Mouse (Mus musculus) forebrain, postnatal 0 days (tissue): ENCODE measurements around the gene Csad. TPM values are rescaled to one million over a fixed set of nuclear protein-coding genes. Genes with fewer than 3 reads are reported as not detected.

ENCODE experiments used
- ATAC-seq: fragments of 200-750 bp; cut with Nextera tagmentation; 2 replicates; pipeline ENCODE4 v1.8.0; 2017; ENCODE audit warnings: mild to moderate bottlenecking, moderate library complexity
- DNase-seq: peaks from one replicate; pipeline ENCODE4 v3.0.0-alpha.2; 2015
- H3K27ac ChIP-seq: fragments of 300-500 bp; sonication (generic); 2 replicates; pipeline ENCODE4 v1.5.1; 2014; ENCODE audit warnings: low read depth, mild to moderate bottlenecking, antibody characterized with exemption, low read length, moderate library complexity, mixed read lengths
- H3K27me3 ChIP-seq: fragments of 300-500 bp; sonication (generic); 2 replicates; pipeline ENCODE4 v1.6.1; 2014; ENCODE audit warnings: mild to moderate bottlenecking, low read length, mixed read lengths; ENCODE audit not compliant: insufficient read depth
- H3K36me3 ChIP-seq: fragments of 300-500 bp; sonication (generic); 2 replicates; pipeline ENCODE4 v1.6.1; 2014; ENCODE audit warnings: mild to moderate bottlenecking, moderate library complexity; ENCODE audit not compliant: insufficient read depth
- H3K4me1 ChIP-seq: fragments of 300-500 bp; sonication (generic); 2 replicates; pipeline ENCODE4 v1.6.1; 2014; ENCODE audit warnings: antibody characterized with exemption; ENCODE audit not compliant: insufficient read depth
- H3K4me2 ChIP-seq: fragments of 300-500 bp; sonication (generic); 2 replicates; pipeline ENCODE4 v1.6.1; 2014; ENCODE audit warnings: low read depth, mild to moderate bottlenecking, moderate library complexity
- H3K4me3 ChIP-seq: fragments of 300-500 bp; sonication (generic); 2 replicates; pipeline ENCODE4 v1.5.1; 2014; ENCODE audit warnings: low read depth, low read length, mixed read lengths
- H3K9ac ChIP-seq: fragments of 300-500 bp; sonication (generic); 2 replicates; pipeline ENCODE4 v1.6.1; 2014; ENCODE audit warnings: mild to moderate bottlenecking
- H3K9me3 ChIP-seq: fragments of 300-500 bp; sonication (generic); 2 replicates; pipeline ENCODE4 v1.6.1; 2016; ENCODE audit warnings: low read length
- CTCF ChIP-seq: sonication (generic); IDR thresholded peaks from 2 replicates; pipeline ENCODE4 v1.5.1; 2016; ENCODE audit warnings: antibody characterized with exemption, control low read depth, low read depth
- WGBS: fragments of 180-500 bp; shearing (Covaris S2); extraction: QIAGEN DNeasy Blood & Tissue Kit; methylation state at CpG from one replicate; pipeline ENCODE4 v1.1.7; 2014; 5-methylcytosine and 5-hydroxymethylcytosine counted together
- polyA plus RNA-seq: library from polyadenylated mRNA; unstranded; fragments of >200 nt; fragmentation: Nextera tagmentation; extraction: Ambion mirVana; gene quantifications from 2 replicates; pipeline ENCODE4 v1.2.1, GENCODE M21; 2015
- total RNA-seq: library from RNA; depleted of rRNA; stranded (reverse); fragments of >200 nt; gene quantifications from 2 replicates; pipeline ENCODE4 v1.2.3, GENCODE M21; 2014

The Csad gene
- total and polyA plus RNA-seq, 2 experiments from 2014 or later, result 29.9 to 47.8 TPM

- H3K9ac ChIP-seq, result peak overlapping the region; percentile 40; the same call in 1 of the 2 replicates
- TF ChIP-seq CTCF, result no peak
These were observed 20.6 kb upstream of the Csad start for GRCm38 (mm10) chr15:102224992-102225617.

GRCm38 (mm10) chr15:102224186-102224991 is 19.9 kb upstream of the Csad start:
- H3K9ac ChIP-seq, result peak overlapping the region; percentile 40
- peak overlapping the region; percentile 35 for H3K4me3 ChIP-seq
- 4% methylated on average over 42 of the region's 43 CpGs for WGBS
- H3K27me3 ChIP-seq, result peaks cover 14% of the 10 kb centered on the region; the same call in 1 of the 2 replicates
- H3K4me2 ChIP-seq, result peak overlapping the region; percentile 92
- no peaks in the 10 kb centered on the region for H3K9me3 ChIP-seq
- DNase-seq, result peak; percentile 82
- H3K36me3 ChIP-seq, result no peaks in the 10 kb centered on the region
- ATAC-seq, result peak; percentile 90
- no peak overlapping the region for H3K27ac ChIP-seq
- peak; percentile 86 for TF ChIP-seq CTCF
- peaks cover 9% of the 10 kb centered on the region; the same call in 1 of the 2 replicates for H3K4me1 ChIP-seq

More at GRCm38 (mm10) chr15:102224992-102225617, 20.6 kb upstream of the Csad start:
- H3K4me2 ChIP-seq, result peak overlapping the region; percentile 92
- H3K27me3 ChIP-seq, result peaks cover 14% of the 10 kb centered on the region; the same call in 1 of the 2 replicates
- DNase-seq, result no peak
- H3K36me3 ChIP-seq, result no peaks in the 10 kb centered on the region
- H3K9me3 ChIP-seq, result no peaks in the 10 kb centered on the region
- no peak overlapping the region for H3K27ac ChIP-seq
- 24% methylated on average over 21 of the region's 21 CpGs for WGBS
- peak overlapping the region; percentile 35 for H3K4me3 ChIP-seq
- peaks cover 9% of the 10 kb centered on the region; the same call in 1 of the 2 replicates for H3K4me1 ChIP-seq
- no peak for ATAC-seq

DNA sequence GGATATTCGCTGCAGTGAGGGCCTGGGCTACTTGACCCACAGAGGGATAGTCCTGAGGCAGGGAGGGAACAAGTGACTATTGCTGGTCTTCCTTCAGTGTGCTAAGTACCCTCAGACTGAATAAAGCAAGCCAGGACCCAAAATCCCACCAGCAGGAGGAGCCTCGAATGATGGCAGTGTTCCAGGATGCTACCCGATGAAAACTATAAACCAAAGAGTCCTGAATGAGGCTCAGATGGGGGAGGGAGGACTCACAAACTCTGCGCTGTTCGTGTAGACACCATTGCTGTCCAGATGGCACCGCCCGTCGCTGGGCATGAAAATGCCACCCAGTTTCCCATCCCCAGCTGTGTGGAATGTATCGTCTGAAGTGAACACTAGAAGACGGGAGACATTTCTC is 17.9 kb upstream of the Csad start:
- Histone ChIP-seq H3K4me3 (no peak overlapping the region), H3K9me3 (no peaks in the 10 kb centered on the region), H3K36me3 (no peaks in the 10 kb centered on the region), H3K9ac (no peak overlapping the region), H3K4me1 (peaks cover 9% of the 10 kb centered on the region; the same call in 1 of the 2 replicates), H3K27me3 (peaks cover 14% of the 10 kb centered on the region; the same call in 1 of the 2 replicates), H3K4me2 (no peak overlapping the region), H3K27ac (no peak overlapping the region)
- peak; percentile 42 for DNase-seq
- WGBS, result 43% methylated on average over 10 of the region's 10 CpGs
- peak; percentile 48 for TF ChIP-seq CTCF
- ATAC-seq, result no peak

DNA sequence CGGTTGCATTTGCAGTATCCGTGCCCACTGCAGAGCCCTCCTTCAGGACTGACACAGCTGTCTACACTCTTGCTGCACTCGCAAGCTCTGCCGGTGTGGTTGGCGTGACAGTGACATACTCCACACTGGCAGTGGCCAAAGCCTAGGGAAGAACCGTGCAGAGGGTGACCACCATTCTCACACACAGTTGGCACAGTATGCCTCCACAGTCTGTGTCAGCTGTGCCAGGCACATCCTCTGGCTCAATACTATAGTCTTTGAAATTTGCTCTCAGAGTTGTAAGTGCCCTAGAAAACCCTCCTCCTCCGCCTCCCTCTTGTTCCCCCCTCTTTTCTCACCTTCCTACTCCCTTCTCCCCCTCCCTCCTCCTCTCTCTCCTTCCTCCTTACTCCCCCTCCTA is 12.8 kb upstream of the Csad start:
- no peaks in the 10 kb centered on the region for H3K27me3 ChIP-seq
- no peak overlapping the region for H3K4me3 ChIP-seq
- ATAC-seq (peak; percentile 8; the same call in 1 of the 2 replicates), DNase-seq (no peak)
- H3K27ac ChIP-seq, result no peak overlapping the region
- WGBS, result 86% methylated on average over 7 of the region's 7 CpGs
- no peak for TF ChIP-seq CTCF
- no peak overlapping the region for H3K4me2 ChIP-seq
- H3K9ac ChIP-seq, result no peak overlapping the region
- H3K36me3 ChIP-seq, result peaks cover 37% of the 10 kb centered on the region
- H3K9me3 ChIP-seq, result no peaks in the 10 kb centered on the region
- peaks cover under 1% of the 10 kb centered on the region; the same call in 1 of the 2 replicates for H3K4me1 ChIP-seq

- peaks cover 44% of the 10 kb centered on the region for H3K36me3 ChIP-seq
- DNase-seq, result no peak
- H3K9ac ChIP-seq, result no peak overlapping the region
- H3K4me2 ChIP-seq, result no peak overlapping the region
- no peak overlapping the region for H3K4me3 ChIP-seq
- H3K9me3 ChIP-seq, result no peaks in the 10 kb centered on the region
- TF ChIP-seq CTCF, result no peak
- H3K27ac ChIP-seq, result no peak overlapping the region
- H3K27me3 ChIP-seq, result no peaks in the 10 kb centered on the region
- 85% methylated on average over 16 of the region's 16 CpGs for WGBS
- no peaks in the 10 kb centered on the region for H3K4me1 ChIP-seq
- ATAC-seq, result no peak
These were observed 12.1 kb upstream of the Csad start for GRCm38 (mm10) chr15:102216459-102217228.

DNA sequence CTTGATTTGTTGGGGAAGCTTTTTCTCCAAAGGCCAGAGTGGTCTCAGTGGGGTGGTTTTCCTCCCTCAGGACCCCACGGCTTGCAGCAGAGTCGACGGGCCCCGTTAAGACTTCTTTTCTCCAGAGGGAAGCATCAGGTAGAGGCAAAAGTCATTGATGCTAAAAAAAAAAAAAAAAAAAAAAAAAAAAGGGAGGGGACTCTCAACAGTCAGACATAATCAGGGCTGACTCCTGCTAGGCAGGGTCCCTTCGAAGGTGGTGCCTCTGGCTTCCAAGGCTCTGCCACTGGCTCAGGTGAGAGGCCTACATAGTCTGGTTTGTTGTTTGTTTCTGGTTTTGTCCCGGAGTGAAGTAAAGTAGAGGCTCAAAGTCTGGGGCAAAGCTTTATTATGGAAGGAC is 11.1 kb upstream of the Csad start:
- Histone ChIP-seq H3K9me3 (no peaks in the 10 kb centered on the region), H3K27me3 (no peaks in the 10 kb centered on the region), H3K4me3 (no peak overlapping the region), H3K9ac (no peak overlapping the region), H3K4me2 (no peak overlapping the region), H3K36me3 (peaks cover 51% of the 10 kb centered on the region), H3K4me1 (no peaks in the 10 kb centered on the region), H3K27ac (no peak overlapping the region)
- DNase-seq, result no peak
- TF ChIP-seq CTCF, result no peak
- WGBS, result 79% methylated on average over 6 of the region's 6 CpGs
- ATAC-seq, result no peak
